Mouse (Mus musculus) liver, postnatal 0 days (tissue): ENCODE results near the gene Ppm1a. TPM values are rescaled to one million over a fixed set of nuclear protein-coding genes. Genes with fewer than 3 reads are reported as not detected.
A peak's percentile ranks its signal among the peaks of the same experiment; 100 is the strongest.
"Not testable (repeated sequence)": the region's sequence is repeated elsewhere in the genome, so short reads cannot be mapped to it uniquely, and the experiment has no call there.

Experiments used
- ATAC-seq: fragments of 200-750 bp; cut with Nextera tagmentation; 2 replicates; pipeline ENCODE4 v1.8.0; 2017; ENCODE audit warnings: mild to moderate bottlenecking, moderate library complexity
- DNase-seq: peaks from one replicate; pipeline ENCODE4 v3.0.0-alpha.2; 2016
- H3K27ac ChIP-seq: fragments of 300-500 bp; sonication (generic); 2 replicates; pipeline ENCODE4 v1.5.1; 2014; ENCODE audit warnings: antibody characterized with exemption, moderate library complexity, mild to moderate bottlenecking, low read depth
- H3K27me3 ChIP-seq: fragments of 300-500 bp; sonication (generic); 2 replicates; pipeline ENCODE4 v1.6.1; 2014; ENCODE audit warnings: low read length, control low read depth, mixed read lengths; ENCODE audit not compliant: insufficient read depth
- H3K36me3 ChIP-seq: fragments of 300-500 bp; sonication (generic); replicated peaks from 2 replicates; pipeline ENCODE4 v1.6.1; 2014; ENCODE audit warnings: mild to moderate bottlenecking, control low read depth, low read length, moderate library complexity, mixed read lengths; ENCODE audit not compliant: insufficient read depth
- H3K4me1 ChIP-seq: fragments of 300-500 bp; sonication (generic); 2 replicates; pipeline ENCODE4 v1.6.1; 2014; ENCODE audit warnings: antibody characterized with exemption, mild to moderate bottlenecking, control low read depth; ENCODE audit not compliant: insufficient read depth
- H3K4me2 ChIP-seq: fragments of 300-500 bp; sonication (generic); 2 replicates; pipeline ENCODE4 v1.6.1; 2014; ENCODE audit warnings: low read depth, mild to moderate bottlenecking, low read length, moderate library complexity, mixed read lengths
- H3K4me3 ChIP-seq: fragments of 300-500 bp; sonication (generic); 2 replicates; pipeline ENCODE4 v1.5.1; 2014; ENCODE audit warnings: low read depth, low read length
- H3K9ac ChIP-seq: fragments of 300-500 bp; sonication (generic); replicated peaks from 2 replicates; pipeline ENCODE4 v1.6.1; 2014; ENCODE audit warnings: mild to moderate bottlenecking, moderate library complexity
- H3K9me3 ChIP-seq: fragments of 300-500 bp; sonication (generic); 2 replicates; pipeline ENCODE4 v1.6.1; 2016; ENCODE audit warnings: mild to moderate bottlenecking, control low read depth, low read length, mixed read lengths
- CTCF ChIP-seq: sonication (generic); IDR thresholded peaks from 2 replicates; pipeline ENCODE4 v1.5.1; 2016; ENCODE audit warnings: antibody characterized with exemption, low read depth
- EP300 ChIP-seq: IDR thresholded peaks from 2 replicates; pipeline ENCODE4 v1.6.1; 2016; ENCODE audit warnings: antibody characterized with exemption, low read depth, mild to moderate bottlenecking
- WGBS: fragments of 180-500 bp; shearing (Covaris S2); extraction: QIAGEN DNeasy Blood & Tissue Kit; methylation state at CpG from one replicate; pipeline ENCODE4 v1.1.7; 2014; ENCODE audit not compliant: insufficient replicate concordance; 5-methylcytosine and 5-hydroxymethylcytosine counted together
- polyA plus RNA-seq: library from polyadenylated mRNA; unstranded; fragments of >200 nt; fragmentation: Nextera tagmentation; extraction: Ambion mirVana; gene quantifications from 2 replicates; pipeline ENCODE4 v1.2.1, GENCODE M21; 2015

Gene Ppm1a
- polyA plus RNA-seq, 1 experiment from 2014 or later = 36.1 TPM

GRCm38 (mm10) chr12:72777244-72777643, 20.0 kb downstream of the Ppm1a start:
- no peak overlapping the region for H3K4me2 ChIP-seq
- no peak overlapping the region for H3K9ac ChIP-seq
- H3K27ac ChIP-seq = no peak overlapping the region
- H3K4me3 ChIP-seq = no peak overlapping the region
- peaks cover 3% of the 10 kb centered on the region; the same call in 1 of the 2 replicates for H3K36me3 ChIP-seq
- 70% methylated on average over 4 of the region's 4 CpGs for WGBS
- TF ChIP-seq EP300 = no peak
- TF ChIP-seq CTCF = no peak
- H3K27me3 ChIP-seq = no peaks in the 10 kb centered on the region
- peaks cover 3% of the 10 kb centered on the region; the same call in 1 of the 2 replicates for H3K4me1 ChIP-seq
- ATAC-seq (no peak), DNase-seq (no peak)
- H3K9me3 ChIP-seq = no peaks in the 10 kb centered on the region

GRCm38 (mm10) chr12:72780136-72780535, 22.9 kb downstream of the Ppm1a start:
- H3K36me3 ChIP-seq = peaks cover 20% of the 10 kb centered on the region
- 0 out of 2 replicates have a peak, but pooled peaks have one; percentile 34 for TF ChIP-seq EP300
- no peak for TF ChIP-seq CTCF
- H3K9me3 ChIP-seq = no peaks in the 10 kb centered on the region
- H3K4me2 ChIP-seq = no peak overlapping the region
- ATAC-seq (peak; percentile 71), DNase-seq (no peak)
- H3K4me1 ChIP-seq = peaks cover 3% of the 10 kb centered on the region; the same call in 1 of the 2 replicates
- H3K27ac ChIP-seq = no peak overlapping the region
- no peak overlapping the region for H3K9ac ChIP-seq
- H3K27me3 ChIP-seq = no peaks in the 10 kb centered on the region
- H3K4me3 ChIP-seq = no peak overlapping the region
- WGBS = 56% methylated on average over 5 of the region's 5 CpGs

- DNase-seq, ATAC-seq, H3K4me2 ChIP-seq, H3K27me3 ChIP-seq, H3K9me3 ChIP-seq, H3K27ac ChIP-seq, H3K9ac ChIP-seq, H3K4me3 ChIP-seq, H3K4me1 ChIP-seq: not testable (repeated sequence)
- peak; percentile 11; the same call in 1 of the 2 replicates for TF ChIP-seq CTCF
- peaks cover 33% of the 10 kb centered on the region for H3K36me3 ChIP-seq
- 91% methylated on average over 4 of the region's 4 CpGs for WGBS
Observed at GRCm38 (mm10) chr12:72782786-72783185, 25.5 kb downstream of the Ppm1a start.

- Histone ChIP-seq H3K27me3 (no peaks in the 10 kb centered on the region), H3K9ac (no peak overlapping the region), H3K36me3 (peaks cover 35% of the 10 kb centered on the region), H3K9me3 (no peaks in the 10 kb centered on the region), H3K4me3 (no peak overlapping the region), H3K27ac (peak overlapping the region; percentile 34; the same call in 1 of the 2 replicates), H3K4me1 (peaks cover 4% of the 10 kb centered on the region), H3K4me2 (no peak overlapping the region)
- WGBS = 73% methylated on average over 6 of the region's 6 CpGs
- peak; percentile 50 for ATAC-seq
- no peak for DNase-seq
- no peak for TF ChIP-seq CTCF
- peak; percentile 16; the same call in 1 of the 2 replicates for TF ChIP-seq EP300
Observed at GRCm38 (mm10) chr12:72785183-72785930, 28.1 kb downstream of the Ppm1a start.

GRCm38 (mm10) chr12:72786551-72786950, 29.3 kb downstream of the Ppm1a start:
- TF ChIP-seq EP300 (no peak), CTCF (no peak)
- Histone ChIP-seq H3K27me3 (no peaks in the 10 kb centered on the region), H3K27ac (peak overlapping the region; percentile 76), H3K9me3 (no peaks in the 10 kb centered on the region), H3K4me1 (peaks cover 9% of the 10 kb centered on the region), H3K36me3 (peaks cover 38% of the 10 kb centered on the region), H3K4me3 (no peak overlapping the region), H3K9ac (peak overlapping the region; percentile 26; the same call in 1 of the 2 replicates), H3K4me2 (no peak overlapping the region)
- ATAC-seq = 0 out of 2 replicates have a peak, but pooled peaks have one; percentile 37
- WGBS = 78% methylated on average over 5 of the region's 5 CpGs
- DNase-seq = no peak

GRCm38 (mm10) chr12:72786986-72787385, 29.7 kb downstream of the Ppm1a start:
- TF ChIP-seq EP300 (no peak), CTCF (no peak)
- Histone ChIP-seq H3K27ac (peak overlapping the region; percentile 76), H3K36me3 (peaks cover 39% of the 10 kb centered on the region), H3K4me3 (no peak overlapping the region), H3K9ac (no peak overlapping the region), H3K9me3 (no peaks in the 10 kb centered on the region), H3K4me2 (no peak overlapping the region), H3K27me3 (no peaks in the 10 kb centered on the region), H3K4me1 (peaks cover 9% of the 10 kb centered on the region)
- ATAC-seq (peak; percentile 30; the same call in 1 of the 2 replicates), DNase-seq (no peak)
- WGBS = 64% methylated on average over 4 of the region's 4 CpGs
